Mouse (Mus musculus) brain, adult 2 months (tissue): ENCODE measurements around the gene Gm21863.
"Not testable (repeated sequence)": the region's sequence is repeated elsewhere in the genome, so short reads cannot be mapped to it uniquely, and the experiment has no call there.

Experiments used
- DNase-seq: peaks from one replicate; pipeline ENCODE4 v3.0.0; 2011; ENCODE audit warnings: low read depth, low spot score

Gm21863 gene

GRCm38 (mm10) chr12:19953869-19954555 is at the start of gene Gm21863:
Gene Gm21863, plus strand, starts transcription at chr12:19954505.
- DNase-seq, result not testable (repeated sequence)

- DNase-seq, result not testable (repeated sequence)
These were observed 26.3 kb upstream of the Gm21863 start for GRCm38 (mm10) chr12:19928049-19928448.
